Comparison of ENCODE assay signal across 8 mouse cellular contexts in genomic region chr17:5804370-5805150, GRCm38 (mm10). TPM values are rescaled to one million over a fixed set of nuclear protein-coding genes. Genes with fewer than 3 reads are reported as not detected.
DNase-seq lines count a peak whose midpoint lies in the region; ATAC-seq lines count a peak whose summit lies in the region.
"Had no signal": no experiment of that assay in that cellular context is flagged by ENCODE, and none has a peak within 500 bp of the region (broad histone marks: within the 10 kb centered on the region; RNA-seq: fewer than 3 reads in every experiment).

No protein-coding gene starts in this region.

- H3K4me1 ChIP-seq in lung, embryonic 15.5 days, result peaks cover 23% of the 10 kb centered on the region
- H3K4me1 ChIP-seq: midbrain, embryonic 12.5 days had no signal

- H3K4me3 ChIP-seq in lung, embryonic 15.5 days, result no peak overlapping the region
- H3K4me3 ChIP-seq: midbrain, embryonic 12.5 days had no signal

- 58% methylated on average over 12 of the region's 12 CpGs for WGBS in lung, embryonic 15.5 days

- no peak overlapping the region for H3K4me2 ChIP-seq in lung, embryonic 15.5 days
- H3K4me2 ChIP-seq: midbrain, embryonic 12.5 days had no signal

- no peaks in the 10 kb centered on the region for H3K9me3 ChIP-seq in lung, embryonic 15.5 days
- H3K9me3 ChIP-seq: midbrain, embryonic 12.5 days had no signal

- no peaks in the 10 kb centered on the region for H3K27me3 ChIP-seq in lung, embryonic 15.5 days
- H3K27me3 ChIP-seq in splenic B cell, adult 2 months (ENCODE audit: control insufficient read depth, insufficient read depth, low read length, poor library complexity, severe bottlenecking), result no peaks in the 10 kb centered on the region
- H3K27me3 ChIP-seq: midbrain, embryonic 12.5 days had no signal

- no peak for DNase-seq in lung, postnatal 25 days (ENCODE audit: low spot score)
- DNase-seq in adipocyte (ENCODE audit: low spot score), result peak; percentile 69
- DNase-seq in splenic B cell, adult 2 months (ENCODE audit: low read depth, low spot score), result peak; percentile 94
- no peak for DNase-seq in MN1 (ENCODE audit: low spot score)
- no peak for DNase-seq in retina, postnatal 1 day

- no peak for ATAC-seq in lung, embryonic 15.5 days (ENCODE audit: borderline replicate concordance, extremely low read depth, low FRiP score, low TSS enrichment)
- peak; percentile 77 to 81 for ATAC-seq in hematopoietic stem cell, adult 5-6 weeks (replicated peaks in 1 of 2; ENCODE audit: insufficient read depth in 1 of 2, low FRiP score in 2 of 2, low TSS enrichment in 1 of 2, low read depth in 1 of 2, poor library complexity in 2 of 2, severe bottlenecking in 2 of 2)

- no peaks in the 10 kb centered on the region for H3K36me3 ChIP-seq in lung, embryonic 15.5 days
- no peaks in the 10 kb centered on the region for H3K36me3 ChIP-seq in splenic B cell, adult 2 months (ENCODE audit: control insufficient read depth, insufficient read depth, low read length, poor library complexity, severe bottlenecking)
- H3K36me3 ChIP-seq: midbrain, embryonic 12.5 days had no signal

- H3K27ac ChIP-seq in lung, embryonic 15.5 days, result 0 out of 2 replicates have a peak overlapping the region, but pooled peaks have one; percentile 29
- H3K27ac ChIP-seq: midbrain, embryonic 12.5 days had no signal

- no peak overlapping the region for H3K9ac ChIP-seq in lung, embryonic 15.5 days
- H3K9ac ChIP-seq: midbrain, embryonic 12.5 days had no signal

RNA-seq across cellular contexts. Expression of gene Snx9, which starts 36.6 kb away (rescaled TPM):
- polyA plus RNA-seq in lung, embryonic 15.5 days (2015; fragmentation: Nextera tagmentation; extraction: Ambion mirVana), result 28.2 and 29.5 TPM in 2 replicates
- total RNA-seq in hematopoietic stem cell, adult 5-6 weeks (2017), result 28.5 and 28.8 TPM in 2 replicates

Comparison
In these comparisons a context has a peak if more than half of its experiments do, and no peak if none do; other contexts are left out.
1. DNase-seq: peak in adipocyte (single experiment) and splenic B cell, adult 2 months (single experiment); none in lung, postnatal 25 days (single experiment), MN1 (single experiment) and retina, postnatal 1 day (single experiment).